Mouse (Mus musculus): Measurements from ENCODE around the gene Ccnd2.

Gene Ccnd2

GRCm38 (mm10) chr6:127152106-127152951 is at the start of gene Ccnd2:
Ccnd2 (minus strand) TSS chr6:127152193.
- DNase-seq (ENCODE audit: low spot score), result peak; percentile 67

- no peak for DNase-seq (ENCODE audit: low spot score)
Observed at GRCm38 (mm10) chr6:127196985-127197384, 45.0 kb upstream of the Ccnd2 start.

GRCm38 (mm10) chr6:127181296-127181695 is 29.3 kb upstream of the Ccnd2 start:
- DNase-seq (ENCODE audit: low spot score), result peak; percentile 41

- peak; percentile 59 for DNase-seq (ENCODE audit: low spot score)
Observed at GRCm38 (mm10) chr6:127179056-127179759, 27.2 kb upstream of the Ccnd2 start.

- DNase-seq (ENCODE audit: low spot score), result no peak
Observed at GRCm38 (mm10) chr6:127177962-127178361, 26.0 kb upstream of the Ccnd2 start.

- no peak for DNase-seq (ENCODE audit: low spot score)
Observed at GRCm38 (mm10) chr6:127177441-127177840, 25.4 kb upstream of the Ccnd2 start.

GRCm38 (mm10) chr6:127172461-127172860 is 20.5 kb upstream of the Ccnd2 start:
- no peak for DNase-seq (ENCODE audit: low spot score)

GRCm38 (mm10) chr6:127170734-127171133 is 18.7 kb upstream of the Ccnd2 start:
- no peak for DNase-seq (ENCODE audit: low spot score)

GRCm38 (mm10) chr6:127165663-127166062 is 13.7 kb upstream of the Ccnd2 start:
- no peak for DNase-seq (ENCODE audit: low spot score)

GRCm38 (mm10) chr6:127162842-127163241 is 10.8 kb upstream of the Ccnd2 start:
- DNase-seq (ENCODE audit: low spot score), result no peak

GRCm38 (mm10) chr6:127157321-127157720 is 5.3 kb upstream of the Ccnd2 start:
- no peak for DNase-seq (ENCODE audit: low spot score)

- DNase-seq (ENCODE audit: low spot score), result no peak
Observed at GRCm38 (mm10) chr6:127155468-127155867, 3.5 kb upstream of the Ccnd2 start.

- peak; percentile 85 for DNase-seq (ENCODE audit: low spot score)
Observed at GRCm38 (mm10) chr6:127154708-127155268, 2.8 kb upstream of the Ccnd2 start.

GRCm38 (mm10) chr6:127153972-127154707 is 2.1 kb upstream of the Ccnd2 start:
- DNase-seq (ENCODE audit: low spot score), result no peak

GRCm38 (mm10) chr6:127153296-127153800 is 1.4 kb upstream of the Ccnd2 start:
- DNase-seq (ENCODE audit: low spot score), result peak; percentile 70

GRCm38 (mm10) chr6:127151565-127152105 is 358 bp downstream of the Ccnd2 start:
- peak; percentile 70 for DNase-seq (ENCODE audit: low spot score)

GRCm38 (mm10) chr6:127150663-127151564 is 1.1 kb downstream of the Ccnd2 start:
- DNase-seq (ENCODE audit: low spot score), result peak; percentile 84

GRCm38 (mm10) chr6:127149944-127150662 is 1.9 kb downstream of the Ccnd2 start:
- peak; percentile 62 for DNase-seq (ENCODE audit: low spot score)

GRCm38 (mm10) chr6:127149303-127149943 is 2.6 kb downstream of the Ccnd2 start:
- peak; percentile 63 for DNase-seq (ENCODE audit: low spot score)

Measured in testis, postnatal 10 days (tissue).